Mouse (Mus musculus): ENCODE data around the gene Pdk1.
"Not testable (repeated sequence)": the region's sequence is repeated elsewhere in the genome, so short reads cannot be mapped to it uniquely, and the experiment has no call there.

Pdk1 gene

GRCm38 (mm10) chr2:71874422-71874821 is 1.4 kb downstream of the Pdk1 start:
- no peak for DNase-seq (ENCODE audit: low spot score in 2 of 2)

GRCm38 (mm10) chr2:71874836-71875235 is 1.8 kb downstream of the Pdk1 start:
- no peak for DNase-seq (ENCODE audit: low spot score in 2 of 2)

- no peak for DNase-seq (ENCODE audit: low spot score in 2 of 2)
Observed at GRCm38 (mm10) chr2:71877865-71878264, 4.8 kb downstream of the Pdk1 start.

GRCm38 (mm10) chr2:71878441-71878840 is 5.4 kb downstream of the Pdk1 start:
- DNase-seq (ENCODE audit: low spot score in 2 of 2) = no peak

- no peak for DNase-seq (ENCODE audit: low spot score in 2 of 2)
Observed at GRCm38 (mm10) chr2:71878943-71879342, 5.9 kb downstream of the Pdk1 start.

- no peak for DNase-seq (ENCODE audit: low spot score in 2 of 2)
Observed at GRCm38 (mm10) chr2:71882914-71883651, 10.1 kb downstream of the Pdk1 start.

GRCm38 (mm10) chr2:71887269-71887668 is 14.2 kb downstream of the Pdk1 start:
- no peak for DNase-seq (ENCODE audit: low spot score in 2 of 2)

GRCm38 (mm10) chr2:71888437-71888836 is 15.4 kb downstream of the Pdk1 start:
- DNase-seq (ENCODE audit: low spot score in 2 of 2) = no peak

GRCm38 (mm10) chr2:71891536-71891935 is 18.5 kb downstream of the Pdk1 start:
- no peak for DNase-seq (ENCODE audit: low spot score in 2 of 2)

GRCm38 (mm10) chr2:71892741-71893349 is 19.8 kb downstream of the Pdk1 start:
- no peak for DNase-seq (ENCODE audit: low spot score in 2 of 2)

GRCm38 (mm10) chr2:71895596-71896286 is 22.7 kb downstream of the Pdk1 start:
- DNase-seq (ENCODE audit: low spot score in 2 of 2) = no peak

- no peak for DNase-seq (ENCODE audit: low spot score in 2 of 2)
Observed at GRCm38 (mm10) chr2:71897420-71897819, 24.4 kb downstream of the Pdk1 start.

GRCm38 (mm10) chr2:71898335-71898856 is 25.4 kb downstream of the Pdk1 start:
- no peak for DNase-seq (ENCODE audit: low spot score in 2 of 2)

- DNase-seq (ENCODE audit: low spot score in 2 of 2) = no peak
Observed at GRCm38 (mm10) chr2:71899886-71900285, 26.9 kb downstream of the Pdk1 start.

GRCm38 (mm10) chr2:71905154-71905553 is 32.1 kb downstream of the Pdk1 start:
- no peak for DNase-seq (ENCODE audit: low spot score in 2 of 2)

GRCm38 (mm10) chr2:71906356-71906755 is 33.3 kb downstream of the Pdk1 start:
- not testable (repeated sequence) for DNase-seq (ENCODE audit: low spot score in 2 of 2)

GRCm38 (mm10) chr2:71913911-71914310 is 40.9 kb downstream of the Pdk1 start:
- DNase-seq (ENCODE audit: low spot score in 2 of 2) = no peak

GRCm38 (mm10) chr2:71919227-71919647 is 46.2 kb downstream of the Pdk1 start:
- no peak for DNase-seq (ENCODE audit: low spot score in 2 of 2)

- DNase-seq (ENCODE audit: low spot score in 2 of 2) = not testable (repeated sequence)
Observed at GRCm38 (mm10) chr2:71924931-71925330, 51.9 kb downstream of the Pdk1 start.

GRCm38 (mm10) chr2:71934046-71934445 is 61.0 kb downstream of the Pdk1 start:
- no peak for DNase-seq (ENCODE audit: low spot score in 2 of 2)

GRCm38 (mm10) chr2:71936711-71937110 is 63.7 kb downstream of the Pdk1 start:
- no peak for DNase-seq (ENCODE audit: low spot score in 2 of 2)

GRCm38 (mm10) chr2:71937649-71938308 is 64.8 kb downstream of the Pdk1 start:
- no peak for DNase-seq (ENCODE audit: low spot score in 2 of 2)
